Mouse (Mus musculus) spleen, postnatal 0 days (tissue): ENCODE results near the gene Ucp3. TPM values are rescaled to one million over a fixed set of nuclear protein-coding genes. Genes with fewer than 3 reads are reported as not detected.

Experiments used
- polyA plus RNA-seq: library from polyadenylated mRNA; unstranded; fragments of >200 nt; fragmentation: Nextera tagmentation; extraction: Ambion mirVana; gene quantifications from 2 replicates; pipeline ENCODE4 v1.2.1, GENCODE M21; 2015

The Ucp3 gene
- not detected in 2 replicates for polyA plus RNA-seq

GRCm38 (mm10) chr7:100472777-100473176 lies at the start of gene Ucp3:
Gene Ucp3 (plus strand): TSS chr7:100472990.

GRCm38 (mm10) chr7:100493117-100493483 lies 20.3 kb downstream of the Ucp3 start, which contains the start of gene Ucp2:
Gene Ucp2 (plus strand): TSS chr7:100493337.

GRCm38 (mm10) chr7:100514573-100514972 lies 41.8 kb downstream of the Ucp3 start, which contains the start of gene Dnajb13:
Gene Dnajb13 (minus strand): TSS chr7:100514960.

Other genes with a start within 250 kb of the Ucp3 start
- gene Pgm2l1, start 245.6 kb upstream of the Ucp3 start, polyA plus RNA-seq: 2.8 and 3.2 TPM in 2 replicates
- gene P4ha3, start 187.5 kb upstream of the Ucp3 start, polyA plus RNA-seq: 0.52 and 0.63 TPM in 2 replicates
- gene C2cd3, start 100.8 kb upstream of the Ucp3 start, polyA plus RNA-seq: 13.8 and 15.0 TPM in 2 replicates
- gene Ppme1, start 100.7 kb upstream of the Ucp3 start, polyA plus RNA-seq: 16.3 and 18.1 TPM in 2 replicates
- 1,043 and 1,112 TPM in 2 replicates for gene Ucp2, start 20.3 kb downstream of the Ucp3 start, polyA plus RNA-seq
- gene Dnajb13, start 42.0 kb downstream of the Ucp3 start, polyA plus RNA-seq: 1.8 and 2.7 TPM in 2 replicates
- 12.5 and 14.3 TPM in 2 replicates for gene Coa4, start 64.1 kb downstream of the Ucp3 start, polyA plus RNA-seq
- 53.3 and 53.4 TPM in 2 replicates for gene Rab6a, start 134.4 kb downstream of the Ucp3 start, polyA plus RNA-seq
- gene Mrpl48, start 135.3 kb downstream of the Ucp3 start, polyA plus RNA-seq: 54.7 and 58.1 TPM in 2 replicates
- 0.36 and 0.38 TPM in 2 replicates for gene Plekhb1, start 189.4 kb downstream of the Ucp3 start, polyA plus RNA-seq
- gene Fam168a, start 233.6 kb downstream of the Ucp3 start, polyA plus RNA-seq: 12.2 and 15.1 TPM in 2 replicates